Mouse (Mus musculus) brain, embryonic 18.5 days (tissue): ENCODE results near the gene Msl2.
A peak's percentile ranks its signal among the peaks of the same experiment; 100 is the strongest.

Experiments used
- DNase-seq: peaks from one replicate; pipeline ENCODE4 v3.0.0-alpha.2; 2012; ENCODE audit warnings: low read depth, low spot score

Gene Msl2

GRCm38 (mm10) chr9:101152872-101153271 lies 79.0 kb downstream of the Msl2 start:
- peak; percentile 1 for DNase-seq
